Mouse (Mus musculus) urinary bladder, postnatal 36 days (tissue): ENCODE measurements at regions not wholly inside any gene's neighbourhood (a gene's known extent, or its start where the extent isn't known, plus 50 kb on each side); places are given as distances from the start of the nearest gene placed in this dataset.

Experiments
- DNase-seq, 2 experiments: peaks; one replicate each; pipeline ENCODE4 v3.0.0; 2022; ENCODE audit warnings: low spot score in 2 of 2, mixed read lengths in 1 of 2

DNA sequence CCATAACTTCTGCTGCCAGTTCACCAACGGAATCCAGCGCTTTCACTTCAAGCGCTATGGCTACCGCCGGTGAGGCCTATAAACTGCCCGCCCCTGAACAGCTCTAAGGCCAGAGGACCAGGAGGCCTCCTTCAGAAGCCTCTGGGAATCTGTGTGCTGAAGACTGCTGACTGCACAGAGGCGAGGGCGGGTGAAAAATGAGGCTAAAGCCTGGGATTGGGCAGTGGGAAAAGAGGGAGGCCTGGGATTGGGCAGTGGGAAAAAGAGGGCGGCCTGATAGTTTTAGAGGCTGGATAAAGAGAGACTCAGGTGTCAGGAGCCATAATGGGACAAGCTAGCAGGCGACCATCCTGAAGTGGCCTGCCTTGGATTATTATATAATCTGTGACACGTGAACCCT lies 80.8 kb downstream of the Plekhb2 start:
- no peak for DNase-seq

DNA sequence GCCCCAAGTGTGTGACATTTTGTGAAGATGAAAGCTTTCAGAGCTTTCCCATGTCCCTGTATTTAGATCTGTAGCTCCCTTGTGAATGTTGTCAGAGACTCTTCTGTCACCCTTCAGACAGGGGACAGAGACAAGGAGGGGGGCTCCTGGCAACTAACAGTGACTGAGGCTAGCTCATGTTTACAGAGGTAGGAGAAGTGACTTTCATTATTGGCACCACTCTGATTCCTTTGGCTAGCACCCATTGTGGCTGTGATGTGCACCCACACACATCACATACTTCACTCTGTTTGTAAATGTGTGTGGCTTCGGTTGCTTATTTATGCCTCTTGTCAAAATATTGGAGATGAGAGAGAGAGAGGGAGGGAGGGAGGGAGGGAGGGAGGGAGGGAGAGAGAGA lies 93.4 kb downstream of the Plekhb2 start:
- no peak for DNase-seq

- no peak for DNase-seq
Measured at GRCm38 (mm10) chr1:34961633-34962507, 112.1 kb downstream of the Plekhb2 start.

- no peak for DNase-seq
Measured at GRCm38 (mm10) chr1:34962508-34962885, 112.7 kb downstream of the Plekhb2 start.

DNA sequence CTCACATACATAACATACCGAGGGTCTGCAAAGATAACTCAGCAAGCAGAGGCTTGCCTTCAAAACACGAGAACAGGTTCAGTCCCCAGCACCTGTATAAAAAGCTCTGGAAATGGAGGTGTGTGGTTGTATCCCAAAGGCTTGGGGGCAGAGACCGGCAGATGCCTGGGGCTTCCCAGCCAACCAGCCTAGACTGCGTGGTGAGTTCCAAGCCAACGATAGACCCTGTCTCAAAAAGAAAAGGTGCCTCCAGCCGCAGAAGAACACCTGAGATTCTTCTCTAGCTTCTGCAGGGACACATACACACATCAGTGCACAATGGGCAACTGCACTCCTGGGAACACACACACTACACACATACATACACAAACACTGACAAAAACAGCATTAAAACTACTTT lies 125.0 kb downstream of the Plekhb2 start:
- no peak for DNase-seq

DNA sequence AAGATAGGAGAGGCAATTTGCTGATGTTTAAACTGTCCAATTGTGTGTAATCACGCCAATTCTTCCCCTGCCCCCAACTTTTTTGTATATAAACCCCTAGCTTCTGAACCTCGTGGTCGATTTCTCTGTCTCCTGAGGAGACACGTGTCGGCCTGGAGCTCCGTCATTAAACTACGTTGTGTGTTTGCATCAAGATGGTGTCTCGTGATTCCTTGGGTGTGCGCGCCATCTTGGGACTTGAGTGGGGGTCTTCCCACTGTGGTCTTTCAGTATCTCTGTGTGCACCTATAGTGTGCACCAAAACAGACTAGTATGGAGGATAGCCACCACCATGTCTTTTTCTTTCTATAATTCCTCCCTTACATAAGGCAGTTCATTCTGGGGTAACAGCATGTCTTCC lies 128.4 kb downstream of the Plekhb2 start:
- no peak for DNase-seq

DNA sequence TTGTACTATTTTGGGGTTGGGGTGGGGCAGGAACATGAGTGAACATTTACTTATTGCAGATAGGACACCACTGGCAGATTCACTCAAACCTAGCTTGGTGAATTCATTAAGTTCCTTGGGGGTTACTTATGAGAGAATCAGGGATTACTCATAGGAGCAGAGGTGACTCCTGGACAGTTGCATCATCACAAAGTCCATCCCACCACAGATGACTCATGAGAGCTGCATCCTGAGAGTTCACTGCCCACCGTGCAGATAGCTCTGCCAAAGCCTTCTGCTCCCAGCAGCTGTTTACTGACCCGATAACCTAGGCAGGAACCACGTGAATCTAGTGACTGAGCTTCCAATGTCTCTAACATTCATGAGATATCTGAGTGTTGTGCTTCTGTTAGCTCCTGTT lies 129.6 kb downstream of the Plekhb2 start:
- no peak for DNase-seq

- no peak for DNase-seq
Measured at GRCm38 (mm10) chr1:34981934-34982333, 132.2 kb downstream of the Plekhb2 start.

- DNase-seq: no peak
Measured at GRCm38 (mm10) chr1:34982966-34983365, 133.2 kb downstream of the Plekhb2 start.

GRCm38 (mm10) chr1:34986861-34987260 lies 137.1 kb downstream of the Plekhb2 start:
- no peak for DNase-seq

DNA sequence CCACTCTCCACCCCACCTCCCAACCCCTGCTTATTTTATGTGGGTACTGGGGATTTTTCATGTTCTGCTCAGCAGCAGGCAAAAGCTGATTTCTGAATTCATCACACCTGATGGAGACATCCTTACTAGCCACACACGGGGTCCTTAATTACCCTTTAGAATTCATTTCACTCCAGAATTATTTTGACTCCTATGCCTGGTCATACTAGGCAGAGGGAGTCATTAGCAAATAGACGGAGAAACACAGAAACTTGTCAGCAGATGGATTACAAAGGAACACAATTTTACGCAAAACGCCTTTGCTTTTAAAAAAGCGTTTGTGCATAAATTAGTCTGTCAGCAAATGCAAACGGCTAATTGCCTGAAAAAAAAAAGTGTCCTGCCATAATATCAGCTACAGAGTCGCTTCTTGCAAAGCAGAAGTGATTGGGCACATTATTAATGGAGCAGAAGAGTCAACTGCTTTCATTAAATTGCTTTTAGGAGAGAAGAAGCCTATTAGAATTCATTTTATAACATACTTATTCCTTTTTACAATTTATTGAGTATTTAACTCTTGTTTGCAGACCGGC lies 138.0 kb downstream of the Plekhb2 start:
- DNase-seq: no peak

- DNase-seq: no peak
Measured at GRCm38 (mm10) chr1:34988225-34988624, 138.4 kb downstream of the Plekhb2 start.

GRCm38 (mm10) chr1:35000801-35001200 lies 151.0 kb downstream of the Plekhb2 start:
- no peak for DNase-seq

- no peak for DNase-seq
Measured at GRCm38 (mm10) chr1:35017471-35017870, 167.7 kb downstream of the Plekhb2 start.

DNA sequence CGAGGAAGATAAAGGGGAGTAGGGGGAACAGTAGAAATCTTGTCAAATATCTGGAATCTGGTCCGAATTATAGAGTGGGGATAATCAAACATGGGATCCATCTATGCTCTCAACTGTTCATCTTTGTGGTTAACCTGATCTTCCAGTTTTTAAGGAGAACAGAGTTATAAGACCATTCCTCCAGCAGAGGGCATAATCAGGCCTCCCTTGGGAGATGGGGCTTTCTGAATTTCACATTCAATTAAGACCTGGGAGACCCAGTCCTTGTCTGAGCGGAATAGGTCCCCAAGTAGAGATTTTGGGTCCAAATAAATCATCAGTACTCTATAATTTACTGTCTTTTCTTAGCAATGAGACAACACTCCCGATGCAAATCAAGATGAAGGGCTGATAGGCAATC lies 182.8 kb downstream of the Plekhb2 start:
- DNase-seq: no peak

- no peak for DNase-seq
Measured at GRCm38 (mm10) chr1:35072811-35073210, 223.0 kb downstream of the Plekhb2 start.

DNA sequence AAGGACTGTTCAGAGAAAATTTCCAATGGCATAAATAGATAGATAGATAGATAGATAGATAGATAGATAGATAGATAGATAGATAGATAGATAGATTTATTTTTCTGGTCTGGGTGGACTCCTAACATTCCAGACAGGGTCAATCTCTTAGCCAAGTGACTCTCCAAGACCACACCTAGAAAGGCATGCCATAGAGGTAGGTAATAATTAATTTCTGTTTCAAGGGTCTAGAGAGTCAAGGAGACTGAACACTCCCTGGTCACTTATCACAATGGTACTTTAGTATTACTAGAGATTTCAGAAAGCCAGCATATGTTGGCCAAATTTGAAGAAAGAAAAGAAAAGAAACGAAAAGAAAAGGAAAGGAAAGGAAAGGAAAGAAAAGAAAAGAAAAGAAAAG lies 245.1 kb downstream of the Plekhb2 start:
- no peak for DNase-seq

- DNase-seq: no peak
Measured at GRCm38 (mm10) chr1:35095785-35096184, 246.0 kb downstream of the Plekhb2 start.

DNA sequence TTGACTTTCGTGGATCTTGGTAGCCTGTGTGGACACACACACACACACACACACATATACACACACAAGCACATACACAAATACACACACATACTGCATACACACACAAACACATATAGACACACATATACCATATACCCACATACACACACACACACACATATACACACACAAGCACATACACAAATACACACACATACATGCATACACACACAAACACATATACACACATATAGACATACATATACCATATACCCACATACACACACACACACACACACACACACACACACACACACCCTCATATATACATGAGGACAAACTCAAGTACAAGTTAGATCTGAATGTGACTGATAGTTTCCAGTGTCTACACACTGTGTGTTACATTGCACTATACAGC lies 256.9 kb downstream of the Plekhb2 start:
- no peak for DNase-seq

GRCm38 (mm10) chr1:35109801-35110200 lies 260.0 kb downstream of the Plekhb2 start:
- DNase-seq: no peak

- no peak for DNase-seq
Measured at GRCm38 (mm10) chr1:35115521-35115920, 265.7 kb downstream of the Plekhb2 start.

GRCm38 (mm10) chr1:35137907-35138306 lies 288.1 kb downstream of the Plekhb2 start:
- no peak for DNase-seq

GRCm38 (mm10) chr1:35149036-35149435 lies 299.3 kb downstream of the Plekhb2 start:
- DNase-seq: no peak
